Mouse (Mus musculus): ENCODE data around the gene Gm20671. TPM values are rescaled to one million over a fixed set of nuclear protein-coding genes. Genes with fewer than 3 reads are reported as not detected.
A peak's percentile ranks its signal among the peaks of the same experiment; 100 is the strongest.
"Not testable (repeated sequence)": the region's sequence is repeated elsewhere in the genome, so short reads cannot be mapped to it uniquely, and the experiment has no call there.

Gm20671 gene
- total and polyA plus RNA-seq, 2 experiments from 2014 or later, result 0.88 TPM; not detected in 1

DNA sequence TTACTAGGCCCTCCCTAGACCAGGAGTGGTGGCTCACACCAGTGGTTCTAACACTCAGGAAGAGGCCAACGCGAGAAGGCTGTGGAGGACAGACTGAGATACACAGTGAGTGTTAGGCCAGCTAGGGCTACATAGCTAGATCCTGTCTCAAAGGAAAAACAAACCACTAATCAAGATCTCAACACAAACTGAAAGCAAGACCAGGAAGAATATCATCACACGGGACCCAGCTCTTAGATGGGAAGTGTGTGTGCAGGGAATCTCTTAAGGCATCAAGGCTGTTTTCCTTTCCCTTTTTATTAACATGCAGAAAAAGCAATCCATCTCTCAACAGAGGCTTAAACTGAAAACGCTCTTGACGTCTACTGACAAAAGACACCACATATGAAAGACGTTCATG lies 25.1 kb upstream of the Gm20671 start:
- H3K9me3 ChIP-seq (replicated peaks; ENCODE audit: control insufficient read depth, low read length), result no peaks in the 10 kb centered on the region
- H3K4me2 ChIP-seq (ENCODE audit: low read depth, low read length), result peak overlapping the region; percentile 85
- no peak overlapping the region for H3K9ac ChIP-seq (replicated peaks; ENCODE audit: low read depth, low read length)
- peaks cover 24% of the 10 kb centered on the region for H3K4me1 ChIP-seq (ENCODE audit: control insufficient read depth, insufficient read depth)
- 0 out of 2 replicates have a peak overlapping the region, but pooled peaks have one; percentile 2 for H3K4me3 ChIP-seq (ENCODE audit: low read depth, low read length)
- peak overlapping the region; percentile 46 for H3K27ac ChIP-seq (ENCODE audit: low read depth)
- TF ChIP-seq CTCF (IDR thresholded peaks at IDR 0.05; ENCODE audit: low read depth), result no peak
- no peak for TF ChIP-seq EP300 (IDR thresholded peaks at IDR 0.05; ENCODE audit: low read depth)
- peaks cover 8% of the 10 kb centered on the region; the same call in 1 of the 2 replicates for H3K36me3 ChIP-seq (replicated peaks; ENCODE audit: control insufficient read depth, insufficient read depth, low read length)
- DNase-seq (ENCODE audit: low spot score) (no peak), ATAC-seq (ENCODE audit: insufficient read depth, low read depth) (no peak)
- no peaks in the 10 kb centered on the region for H3K27me3 ChIP-seq (ENCODE audit: control insufficient read depth, insufficient read depth, low read length)
- 30% methylated on average over 6 of the region's 6 CpGs for WGBS

DNA sequence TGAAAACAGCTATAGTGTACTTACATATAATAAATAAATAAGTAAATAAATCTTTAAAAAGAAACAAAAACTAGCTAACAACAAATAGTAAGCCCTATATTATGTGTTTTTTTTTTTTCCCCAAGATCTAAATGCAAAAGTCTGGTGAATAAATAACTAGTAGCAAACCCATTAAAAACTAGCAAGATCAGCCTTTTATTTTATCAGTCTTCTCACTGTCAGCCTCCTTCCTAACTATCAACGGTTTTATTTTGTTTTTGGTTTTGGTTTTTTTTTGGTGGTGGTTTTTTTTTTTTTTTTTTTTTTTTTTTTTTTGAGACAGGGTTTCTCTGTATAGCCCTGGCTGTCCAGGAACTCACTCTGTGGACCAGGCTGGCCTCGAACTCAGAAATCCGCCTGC lies 22.7 kb upstream of the Gm20671 start:
- not testable (repeated sequence) for H3K4me2 ChIP-seq (ENCODE audit: low read depth, low read length); ATAC-seq (ENCODE audit: insufficient read depth, low read depth); H3K9ac ChIP-seq (replicated peaks; ENCODE audit: low read depth, low read length); H3K9me3 ChIP-seq (replicated peaks; ENCODE audit: control insufficient read depth, low read length); H3K36me3 ChIP-seq (replicated peaks; ENCODE audit: control insufficient read depth, insufficient read depth, low read length); DNase-seq (ENCODE audit: low spot score); H3K27ac ChIP-seq (ENCODE audit: low read depth); H3K4me3 ChIP-seq (ENCODE audit: low read depth, low read length); H3K27me3 ChIP-seq (ENCODE audit: control insufficient read depth, insufficient read depth, low read length)
- peaks cover 24% of the 10 kb centered on the region for H3K4me1 ChIP-seq (ENCODE audit: control insufficient read depth, insufficient read depth)
- WGBS, result 86% methylated on average over 3 of the region's 3 CpGs

DNA sequence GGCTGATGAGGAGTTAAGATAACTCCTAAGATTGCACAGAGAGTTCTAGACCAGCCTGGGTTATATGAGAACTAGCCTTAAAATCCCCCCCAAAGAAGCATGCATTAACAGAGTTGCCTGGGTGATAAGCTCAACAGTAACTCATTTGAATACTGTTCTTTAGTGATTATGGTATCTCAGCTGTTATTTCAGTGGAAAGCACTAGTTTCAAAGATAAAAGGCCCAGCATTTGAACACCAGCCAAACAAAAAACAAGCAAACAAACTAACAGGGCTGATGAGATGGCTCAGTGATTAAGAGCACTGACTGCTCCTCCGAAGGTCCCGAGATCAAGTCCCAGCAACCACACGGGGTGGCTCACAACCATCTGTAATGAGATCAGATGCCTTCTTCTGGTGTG lies 22.3 kb upstream of the Gm20671 start:
- H3K9ac ChIP-seq (replicated peaks; ENCODE audit: low read depth, low read length), result no peak overlapping the region
- H3K9me3 ChIP-seq (replicated peaks; ENCODE audit: control insufficient read depth, low read length), result no peaks in the 10 kb centered on the region
- peaks cover 14% of the 10 kb centered on the region; the same call in 1 of the 2 replicates for H3K36me3 ChIP-seq (replicated peaks; ENCODE audit: control insufficient read depth, insufficient read depth, low read length)
- H3K4me3 ChIP-seq (ENCODE audit: low read depth, low read length), result no peak overlapping the region
- peaks cover 24% of the 10 kb centered on the region for H3K4me1 ChIP-seq (ENCODE audit: control insufficient read depth, insufficient read depth)
- DNase-seq (ENCODE audit: low spot score) (no peak), ATAC-seq (ENCODE audit: insufficient read depth, low read depth) (no peak)
- no peaks in the 10 kb centered on the region for H3K27me3 ChIP-seq (ENCODE audit: control insufficient read depth, insufficient read depth, low read length)
- no peak overlapping the region for H3K27ac ChIP-seq (ENCODE audit: low read depth)
- H3K4me2 ChIP-seq (ENCODE audit: low read depth, low read length), result no peak overlapping the region
- 93% methylated on average over 3 of the region's 3 CpGs for WGBS
- TF ChIP-seq EP300 (IDR thresholded peaks at IDR 0.05; ENCODE audit: low read depth) (no peak), CTCF (IDR thresholded peaks at IDR 0.05; ENCODE audit: low read depth) (no peak)

DNA sequence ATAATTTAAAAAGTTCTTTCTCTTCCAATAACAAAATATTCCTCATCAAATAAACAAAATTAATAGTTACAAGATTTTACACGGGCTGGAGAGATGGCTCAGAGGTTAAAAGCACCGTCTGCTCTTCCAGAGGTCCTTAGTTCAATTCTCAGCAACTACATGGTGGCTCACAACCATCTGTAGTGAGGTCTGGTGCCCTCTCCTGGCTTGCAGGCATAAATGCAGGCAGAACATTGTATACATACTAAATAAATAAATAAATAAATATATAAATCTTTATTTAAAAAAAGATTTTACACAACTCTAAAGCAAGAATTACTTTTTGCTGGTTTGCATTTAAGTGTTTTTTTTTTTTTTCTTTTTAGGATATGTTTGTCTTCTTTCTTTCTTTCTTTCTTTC lies 13.1 kb upstream of the Gm20671 start:
- no peak overlapping the region for H3K9ac ChIP-seq (replicated peaks; ENCODE audit: low read depth, low read length)
- DNase-seq (ENCODE audit: low spot score) (no peak), ATAC-seq (ENCODE audit: insufficient read depth, low read depth) (no peak)
- no peak overlapping the region for H3K4me2 ChIP-seq (ENCODE audit: low read depth, low read length)
- TF ChIP-seq EP300 (IDR thresholded peaks at IDR 0.05; ENCODE audit: low read depth) (no peak), CTCF (IDR thresholded peaks at IDR 0.05; ENCODE audit: low read depth) (no peak)
- H3K9me3 ChIP-seq (replicated peaks; ENCODE audit: control insufficient read depth, low read length), result no peaks in the 10 kb centered on the region
- no peaks in the 10 kb centered on the region for H3K27me3 ChIP-seq (ENCODE audit: control insufficient read depth, insufficient read depth, low read length)
- 96% methylated on average over 2 of the region's 2 CpGs for WGBS
- peaks cover 82% of the 10 kb centered on the region for H3K36me3 ChIP-seq (replicated peaks; ENCODE audit: control insufficient read depth, insufficient read depth, low read length)
- no peak overlapping the region for H3K27ac ChIP-seq (ENCODE audit: low read depth)
- no peaks in the 10 kb centered on the region for H3K4me1 ChIP-seq (ENCODE audit: control insufficient read depth, insufficient read depth)
- H3K4me3 ChIP-seq (ENCODE audit: low read depth, low read length), result no peak overlapping the region

DNA sequence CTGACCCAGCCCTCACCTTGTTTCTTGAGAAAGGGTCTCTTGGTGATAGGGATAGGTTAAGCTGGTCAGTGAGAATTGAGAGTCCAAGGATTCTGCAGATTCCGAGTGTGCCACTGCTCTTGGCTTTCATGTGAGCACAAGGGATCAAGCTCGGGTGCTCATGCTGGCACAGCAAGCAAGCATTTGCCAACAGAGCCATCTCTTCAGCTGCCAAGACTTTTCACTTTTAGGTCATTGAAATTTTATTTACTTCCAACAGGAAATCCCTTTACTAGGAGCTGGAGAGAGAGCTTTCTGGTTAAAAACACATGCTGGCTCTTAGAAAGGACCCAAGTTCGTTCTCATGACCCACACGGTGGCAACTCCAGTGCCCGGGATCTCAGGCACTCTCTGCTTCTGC lies 10.1 kb upstream of the Gm20671 start:
- Histone ChIP-seq H3K4me1 (ENCODE audit: control insufficient read depth, insufficient read depth) (no peaks in the 10 kb centered on the region), H3K9ac (replicated peaks; ENCODE audit: low read depth, low read length) (no peak overlapping the region), H3K4me2 (ENCODE audit: low read depth, low read length) (no peak overlapping the region), H3K27ac (ENCODE audit: low read depth) (no peak overlapping the region), H3K27me3 (ENCODE audit: control insufficient read depth, insufficient read depth, low read length) (no peaks in the 10 kb centered on the region), H3K36me3 (replicated peaks; ENCODE audit: control insufficient read depth, insufficient read depth, low read length) (peaks cover 76% of the 10 kb centered on the region), H3K9me3 (replicated peaks; ENCODE audit: control insufficient read depth, low read length) (no peaks in the 10 kb centered on the region), H3K4me3 (ENCODE audit: low read depth, low read length) (no peak overlapping the region)
- 88% methylated on average over 5 of the region's 5 CpGs for WGBS
- TF ChIP-seq EP300 (IDR thresholded peaks at IDR 0.05; ENCODE audit: low read depth), result no peak
- no peak for TF ChIP-seq CTCF (IDR thresholded peaks at IDR 0.05; ENCODE audit: low read depth)
- no peak for DNase-seq (ENCODE audit: low spot score)
- no peak for ATAC-seq (ENCODE audit: insufficient read depth, low read depth)

DNA sequence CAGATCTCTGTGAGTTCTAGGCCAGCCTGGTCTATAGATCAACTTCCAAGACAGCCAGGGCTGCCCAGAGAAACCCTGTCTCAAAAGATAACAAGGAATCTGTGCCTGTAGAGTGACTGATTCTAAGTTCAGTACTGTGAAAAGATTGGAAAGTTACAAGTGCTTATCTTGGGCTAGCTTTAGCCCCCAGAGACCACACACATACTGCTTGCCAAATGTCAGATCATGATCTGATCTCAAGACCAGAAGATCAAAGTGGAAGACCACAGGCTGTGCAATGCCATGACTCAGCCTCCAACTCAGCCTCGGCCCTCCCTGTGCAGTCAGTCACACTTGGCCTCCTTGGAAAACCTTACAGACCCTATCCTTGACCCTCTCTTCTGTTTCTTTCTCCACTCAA lies 7.6 kb upstream of the Gm20671 start:
- no peak for ATAC-seq (ENCODE audit: insufficient read depth, low read depth)
- H3K9me3 ChIP-seq (replicated peaks; ENCODE audit: control insufficient read depth, low read length), result no peaks in the 10 kb centered on the region
- peaks cover 80% of the 10 kb centered on the region for H3K36me3 ChIP-seq (replicated peaks; ENCODE audit: control insufficient read depth, insufficient read depth, low read length)
- H3K4me1 ChIP-seq (ENCODE audit: control insufficient read depth, insufficient read depth), result no peaks in the 10 kb centered on the region
- H3K27ac ChIP-seq (ENCODE audit: low read depth), result no peak overlapping the region
- TF ChIP-seq CTCF (IDR thresholded peaks at IDR 0.05; ENCODE audit: low read depth) (no peak), EP300 (IDR thresholded peaks at IDR 0.05; ENCODE audit: low read depth) (no peak)
- no peak overlapping the region for H3K4me3 ChIP-seq (ENCODE audit: low read depth, low read length)
- H3K27me3 ChIP-seq (ENCODE audit: control insufficient read depth, insufficient read depth, low read length), result no peaks in the 10 kb centered on the region
- DNase-seq (ENCODE audit: low spot score), result no peak
- no peak overlapping the region for H3K4me2 ChIP-seq (ENCODE audit: low read depth, low read length)
- H3K9ac ChIP-seq (replicated peaks; ENCODE audit: low read depth, low read length), result no peak overlapping the region
- 87% methylated on average over 1 of the region's 1 CpGs for WGBS

All from heart, postnatal 0 days (tissue).